Mouse (Mus musculus) heart, adult 2 months (tissue): ENCODE measurements around the gene Txlna.

Experiments used
- EP300 ChIP-seq: fragments of 200-500 bp; IDR thresholded peaks from 2 replicates; pipeline ENCODE4 v1.6.1; 2011; ENCODE audit warnings: low read depth, low read length, control low read depth; ENCODE audit not compliant: insufficient read depth
- POLR2A ChIP-seq: fragments of 200-500 bp; IDR thresholded peaks from 2 replicates; pipeline ENCODE4 v1.6.1; 2011; ENCODE audit warnings: mild to moderate bottlenecking, low read depth, low read length, control low read depth; ENCODE audit not compliant: insufficient read depth

GRCm38 (mm10) chr4:129584884-129585608 is 55.8 kb downstream of the Txlna start:
- TF ChIP-seq POLR2A (no peak), EP300 (0 out of 2 replicates have a peak, but pooled peaks have one; percentile 26)
